Mouse (Mus musculus): ENCODE results near the gene Fam124b.

- no peak for TF ChIP-seq CTCF (IDR thresholded peaks at IDR 0.05; ENCODE audit: low read depth, low read length)
- TF ChIP-seq GATA1 (IDR thresholded peaks at IDR 0.05; ENCODE audit: borderline replicate concordance, low read length), result no peak
- no peak for TF ChIP-seq GATA2 (IDR thresholded peaks at IDR 0.05; ENCODE audit: borderline replicate concordance, low read depth, low read length)
These were observed 6.7 kb upstream of the Fam124b start for GRCm38 (mm10) chr1:80224839-80225412.
